Mouse (Mus musculus): ENCODE measurements around the gene Spn. TPM values are rescaled to one million over a fixed set of nuclear protein-coding genes. Genes with fewer than 3 reads are reported as not detected.
A peak's percentile ranks its signal among the peaks of the same experiment; 100 is the strongest.
"Not testable (repeated sequence)": the region's sequence is repeated elsewhere in the genome, so short reads cannot be mapped to it uniquely, and the experiment has no call there.

Spn gene
- total RNA-seq, 2 experiments from 2014 or later = 0.18 to 0.23 TPM

GRCm38 (mm10) chr7:127101451-127102016, 36.1 kb downstream of the Spn start:
- no peak for DNase-seq (ENCODE audit: extremely low spot score in 1 of 2, low spot score in 2 of 2)
- intact Hi-C loops (cut with DNase I) = loop anchor here (5.0 kb wide), 2 partner anchors 154 to 219 kb away; partner anchors contain the start of genes Asphd1 and Taok2

GRCm38 (mm10) chr7:127099528-127099927, 38.1 kb downstream of the Spn start:
- intact Hi-C loops (cut with DNase I) = no loop called here
- DNase-seq (ENCODE audit: extremely low spot score in 1 of 2, low spot score in 2 of 2) = no peak
- Histone ChIP-seq H3K27ac (no peak overlapping the region), H3K4me3 (no peak overlapping the region)
- no peak for TF ChIP-seq CTCF (IDR thresholded peaks at IDR 0.05)

More at GRCm38 (mm10) chr7:127101451-127102016, 36.1 kb downstream of the Spn start:
- Histone ChIP-seq H3K4me3 (no peak overlapping the region), H3K27ac (no peak overlapping the region)
- TF ChIP-seq CTCF (IDR thresholded peaks at IDR 0.05) = no peak

- Histone ChIP-seq H3K4me3 (no peak overlapping the region), H3K27ac (no peak overlapping the region)
- intact Hi-C loops (cut with DNase I) = no loop called here
- TF ChIP-seq CTCF (IDR thresholded peaks at IDR 0.05) = no peak
- DNase-seq (ENCODE audit: extremely low spot score in 1 of 2, low spot score in 2 of 2) = no peak
Measured at GRCm38 (mm10) chr7:127098950-127099349, 38.7 kb downstream of the Spn start.

- Histone ChIP-seq H3K4me3 (no peak overlapping the region), H3K27ac (no peak overlapping the region)
- no peak for TF ChIP-seq CTCF (IDR thresholded peaks at IDR 0.05)
- intact Hi-C loops (cut with DNase I) = no loop called here
- DNase-seq (ENCODE audit: extremely low spot score in 1 of 2, low spot score in 2 of 2) = no peak
Measured at GRCm38 (mm10) chr7:127098521-127098920, 39.1 kb downstream of the Spn start.

GRCm38 (mm10) chr7:127096456-127096855, 41.2 kb downstream of the Spn start:
- Histone ChIP-seq H3K27ac (peak overlapping the region; percentile 24; the same call in 1 of the 2 replicates), H3K4me3 (no peak overlapping the region)
- no peak for DNase-seq (ENCODE audit: extremely low spot score in 1 of 2, low spot score in 2 of 2)
- TF ChIP-seq CTCF (IDR thresholded peaks at IDR 0.05) = no peak
- intact Hi-C loops (cut with DNase I) = no loop called here

- H3K4me3 ChIP-seq = no peak overlapping the region
- TF ChIP-seq CTCF (IDR thresholded peaks at IDR 0.05) = no peak
- no peak for DNase-seq (ENCODE audit: extremely low spot score in 1 of 2, low spot score in 2 of 2)
- intact Hi-C loops (cut with DNase I) = loop anchor here (5.0 kb wide), 1 partner anchor 37 kb away; no protein-coding TSS in a partner anchor
- H3K27ac ChIP-seq = no peak overlapping the region
Measured at GRCm38 (mm10) chr7:127093914-127094313, 43.7 kb downstream of the Spn start.

GRCm38 (mm10) chr7:127091114-127091896, 46.3 kb downstream of the Spn start, which contains the start of gene AI467606:
TSS of gene AI467606 (plus strand) at chr7:127091359.
- intact Hi-C loops (cut with DNase I) = loop anchor here (5.0 kb wide), 1 partner anchor 34 kb away; no protein-coding TSS in a partner anchor
- H3K4me3 ChIP-seq = no peak within 1 kb of the TSS
- H3K27ac ChIP-seq = no peak within 1 kb of the TSS
- TF ChIP-seq CTCF (IDR thresholded peaks at IDR 0.05) = no peak
- no peak for DNase-seq (ENCODE audit: extremely low spot score in 1 of 2, low spot score in 2 of 2)

- no peak overlapping the region for H3K27ac ChIP-seq
- intact Hi-C loops (cut with DNase I) = loop anchor here (5.0 kb wide), 1 partner anchor 33 kb away; no protein-coding TSS in a partner anchor
Measured at GRCm38 (mm10) chr7:127090154-127091113, 47.2 kb downstream of the Spn start.

GRCm38 (mm10) chr7:127088901-127089845, 48.5 kb downstream of the Spn start:
- no peak for TF ChIP-seq CTCF (IDR thresholded peaks at IDR 0.05)

More at GRCm38 (mm10) chr7:127090154-127091113, 47.2 kb downstream of the Spn start:
- TF ChIP-seq CTCF (IDR thresholded peaks at IDR 0.05) = no peak
- no peak for DNase-seq (ENCODE audit: extremely low spot score in 1 of 2, low spot score in 2 of 2)
- no peak overlapping the region for H3K4me3 ChIP-seq

GRCm38 (mm10) chr7:127088083-127088482, 49.5 kb downstream of the Spn start:
- TF ChIP-seq CTCF (IDR thresholded peaks at IDR 0.05) = no peak
- no peak overlapping the region for H3K27ac ChIP-seq
- no peak for DNase-seq (ENCODE audit: extremely low spot score in 1 of 2, low spot score in 2 of 2)
- no peak overlapping the region for H3K4me3 ChIP-seq
- intact Hi-C loops (cut with DNase I) = no loop called here

More at GRCm38 (mm10) chr7:127088901-127089845, 48.5 kb downstream of the Spn start:
- Histone ChIP-seq H3K4me3 (no peak overlapping the region), H3K27ac (no peak overlapping the region)
- no peak for DNase-seq (ENCODE audit: extremely low spot score in 1 of 2, low spot score in 2 of 2)
- intact Hi-C loops (cut with DNase I) = no loop called here

- intact Hi-C loops (cut with DNase I); H3K27ac ChIP-seq; H3K4me3 ChIP-seq; DNase-seq (ENCODE audit: extremely low spot score in 1 of 2, low spot score in 2 of 2): not testable (repeated sequence)
Measured at GRCm38 (mm10) chr7:127087278-127088010, 50.2 kb downstream of the Spn start, which contains the start of gene Zg16. TSS of gene Zg16 (minus strand) at chr7:127087328.

- H3K27ac ChIP-seq; H3K4me3 ChIP-seq; DNase-seq (ENCODE audit: extremely low spot score in 1 of 2, low spot score in 2 of 2); intact Hi-C loops (cut with DNase I): not testable (repeated sequence)
Measured at GRCm38 (mm10) chr7:127085751-127086150, 51.9 kb downstream of the Spn start.
